Mouse (Mus musculus) liver, embryonic 14.5 days (tissue): Measurements from ENCODE around the gene Tinf2.

Source experiments
- CTCF ChIP-seq: IDR thresholded peaks from 2 replicates; pipeline ENCODE4 v1.5.1; 2016; ENCODE audit warnings: antibody characterized with exemption, low read depth, control low read depth
- EP300 ChIP-seq: IDR thresholded peaks from 2 replicates; pipeline ENCODE4 v1.6.1; 2016; ENCODE audit warnings: antibody characterized with exemption, low read depth

- no peak for TF ChIP-seq EP300
- TF ChIP-seq CTCF: no peak
Measured at GRCm38 (mm10) chr14:55697226-55697625, 15.6 kb upstream of the Tinf2 start.
